Mouse (Mus musculus) cerebellum, postnatal 4 days (tissue): ENCODE results near the gene Pwwp2b.

Experiments
- DNase-seq, 2 experiments: peaks; one replicate each; pipeline ENCODE4 v3.0.0; 2022; ENCODE audit warnings: low spot score in 2 of 2, mixed read lengths in 1 of 2

The Pwwp2b gene

GRCm38 (mm10) chr7:139257752-139258542 is 9.7 kb downstream of the Pwwp2b start:
- DNase-seq, result no peak

- DNase-seq, result no peak
Observed at GRCm38 (mm10) chr7:139264337-139264736, 16.1 kb downstream of the Pwwp2b start.

GRCm38 (mm10) chr7:139265634-139266033 is 17.4 kb downstream of the Pwwp2b start:
- DNase-seq, result no peak

GRCm38 (mm10) chr7:139266431-139266830 is 18.1 kb downstream of the Pwwp2b start:
- DNase-seq, result no peak

- no peak for DNase-seq
Observed at GRCm38 (mm10) chr7:139266886-139267870, 18.9 kb downstream of the Pwwp2b start.

GRCm38 (mm10) chr7:139270738-139271137 is 22.5 kb downstream of the Pwwp2b start:
- DNase-seq, result no peak

- DNase-seq, result no peak
Observed at GRCm38 (mm10) chr7:139271871-139272270, 23.6 kb downstream of the Pwwp2b start.

GRCm38 (mm10) chr7:139272639-139273396 is 24.5 kb downstream of the Pwwp2b start:
- DNase-seq, result no peak

GRCm38 (mm10) chr7:139273397-139273719 is 25.1 kb downstream of the Pwwp2b start:
- DNase-seq, result no peak

GRCm38 (mm10) chr7:139275586-139275985 is 27.3 kb downstream of the Pwwp2b start:
- DNase-seq, result no peak

GRCm38 (mm10) chr7:139276150-139276549 is 27.9 kb downstream of the Pwwp2b start:
- DNase-seq, result no peak

GRCm38 (mm10) chr7:139277536-139277935 is 29.3 kb downstream of the Pwwp2b start:
- DNase-seq, result no peak

GRCm38 (mm10) chr7:139279571-139279970 is 31.3 kb downstream of the Pwwp2b start:
- DNase-seq, result no peak

- DNase-seq, result no peak
Observed at GRCm38 (mm10) chr7:139280044-139280443, 31.8 kb downstream of the Pwwp2b start.

- no peak for DNase-seq
Observed at GRCm38 (mm10) chr7:139281195-139281594, 32.9 kb downstream of the Pwwp2b start.

GRCm38 (mm10) chr7:139282037-139282436 is 33.8 kb downstream of the Pwwp2b start:
- DNase-seq, result no peak

GRCm38 (mm10) chr7:139285295-139285943 is 37.1 kb downstream of the Pwwp2b start:
- no peak for DNase-seq

- DNase-seq, result no peak
Observed at GRCm38 (mm10) chr7:139288540-139288939, 40.3 kb downstream of the Pwwp2b start.

- DNase-seq, result no peak
Observed at GRCm38 (mm10) chr7:139293350-139293749, 45.1 kb downstream of the Pwwp2b start.

- no peak for DNase-seq
Observed at GRCm38 (mm10) chr7:139294076-139294475, 45.8 kb downstream of the Pwwp2b start.

GRCm38 (mm10) chr7:139295653-139296052 is 47.4 kb downstream of the Pwwp2b start:
- DNase-seq, result no peak
